Mouse (Mus musculus) megakaryocyte-erythroid progenitor cell, adult 5 weeks (primary cell): Measurements from ENCODE around the gene Fam135a. TPM values are rescaled to one million over a fixed set of nuclear protein-coding genes. Genes with fewer than 3 reads are reported as not detected.

Source experiments
- polyA plus RNA-seq: library from polyadenylated mRNA; stranded (reverse); fragments of >175 nt; gene quantifications from 2 replicates; pipeline ENCODE4 v1.2.3, GENCODE M21; 2012

The Fam135a gene
- 0.23 and 0.61 TPM in 2 replicates for polyA plus RNA-seq

DNA sequence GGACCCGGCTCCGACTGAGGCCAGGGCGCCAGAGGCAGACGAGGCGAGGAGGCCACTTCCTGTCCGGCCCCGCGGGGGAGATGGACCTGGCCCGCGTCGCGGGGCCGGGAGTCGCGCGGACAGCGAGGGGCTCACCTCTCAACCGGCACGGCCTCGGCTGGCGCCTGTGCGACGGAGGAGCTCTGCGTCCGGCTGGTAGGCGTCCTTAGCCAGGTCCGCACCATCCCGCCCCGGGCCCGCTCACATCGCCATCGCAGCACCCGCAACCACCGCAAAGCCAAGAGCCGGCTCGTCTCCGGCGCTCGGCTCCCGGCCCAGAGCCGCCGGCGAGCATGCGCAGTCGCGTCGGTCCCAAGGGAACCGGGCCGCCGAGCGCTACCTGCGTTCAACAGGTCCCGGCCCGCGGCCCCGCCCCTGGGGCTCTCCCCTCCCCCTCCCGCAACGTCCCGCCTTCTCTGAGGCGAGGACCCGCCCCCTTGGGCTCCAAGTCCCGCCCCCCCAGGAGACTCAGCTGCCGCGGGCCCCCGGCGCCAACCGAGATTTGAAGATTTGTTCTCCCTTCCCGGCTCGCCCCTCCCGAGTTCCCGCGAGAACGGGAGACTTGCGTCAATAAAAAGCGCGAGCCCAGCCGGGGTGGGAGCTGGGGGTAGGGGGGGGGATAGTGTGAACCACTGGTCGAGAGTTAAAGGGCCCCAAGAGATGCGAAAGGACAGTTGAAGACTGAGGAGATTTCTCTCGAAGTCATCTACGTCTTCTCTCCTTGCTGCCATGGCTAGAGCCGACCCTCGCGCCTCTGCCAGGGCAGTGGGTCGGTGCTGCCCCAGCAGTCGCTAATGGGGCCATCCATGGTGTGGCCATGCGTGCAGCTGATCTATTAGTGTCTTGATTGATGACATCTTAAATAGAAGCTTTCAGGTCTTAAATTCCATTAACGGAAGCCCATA, at the start of gene Fam135a:
TSS of gene Fam135a (minus strand) at position 416 of the 944 bp plus-strand sequence.

DNA sequence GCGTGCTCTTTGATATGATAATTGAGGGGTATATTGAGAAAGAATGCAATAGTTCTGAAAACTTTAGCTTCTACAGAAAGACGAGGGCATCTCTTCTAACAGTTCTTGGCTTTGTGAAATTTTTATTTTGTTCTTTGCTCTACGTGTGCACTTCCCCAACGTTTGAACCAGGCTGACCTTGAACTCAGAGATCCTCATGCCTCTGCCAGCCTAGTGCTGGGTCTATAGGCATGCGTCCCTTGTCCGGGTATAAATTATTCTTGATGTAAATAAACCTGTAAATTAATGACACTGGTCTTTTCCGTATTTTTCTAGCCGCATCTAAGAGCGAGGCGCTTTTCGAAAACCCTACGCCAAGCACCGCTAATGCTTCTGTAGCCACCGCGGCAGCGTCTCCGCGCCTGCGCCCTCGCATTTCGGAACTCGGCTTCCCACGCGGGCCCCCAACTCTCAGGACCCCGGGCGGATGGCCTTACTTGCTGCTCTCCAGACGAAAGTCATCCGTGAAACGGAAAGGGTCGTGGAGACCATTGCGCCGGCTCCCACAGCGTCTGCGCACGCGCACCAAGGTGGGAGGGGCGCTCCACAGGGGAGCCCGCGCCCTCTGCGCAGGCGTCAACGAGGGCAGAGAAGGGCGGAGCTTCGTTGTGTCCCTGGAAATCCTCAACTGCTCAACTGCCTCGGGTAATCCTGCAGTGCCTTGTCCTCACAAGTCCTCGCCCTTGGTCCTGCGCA, 94.9 kb downstream of the Fam135a start, which contains the start of gene Sdhaf4:
TSS of gene Sdhaf4 (minus strand) at position 587 of the 735 bp plus-strand sequence.

Other genes with a start within 250 kb of the Fam135a start
- gene Smap1, start 178.0 kb downstream of the Fam135a start, polyA plus RNA-seq, result 12.3 and 13.1 TPM in 2 replicates
- gene Sdhaf4, start 94.7 kb downstream of the Fam135a start, polyA plus RNA-seq, result 0.63 and 0.81 TPM in 2 replicates
- gene Col9a1, start 77.3 kb upstream of the Fam135a start, polyA plus RNA-seq, result 0.04 TPM in 1 of 2 replicates, not detected in the other